Mouse (Mus musculus) forebrain, embryonic 16.5 days (tissue): ENCODE measurements around the gene Anxa6. TPM values are rescaled to one million over a fixed set of nuclear protein-coding genes. Genes with fewer than 3 reads are reported as not detected.

Experiments
- ATAC-seq: fragments of 200-750 bp; cut with Nextera tagmentation; 2 replicates; pipeline ENCODE4 v1.8.0; 2017; ENCODE audit warnings: mild to moderate bottlenecking, moderate library complexity
- H3K27ac ChIP-seq: fragments of 300-500 bp; sonication (generic); 2 replicates; pipeline ENCODE4 v1.5.1; 2014; ENCODE audit warnings: low read length, control low read depth
- H3K27me3 ChIP-seq: fragments of 300-500 bp; sonication (generic); replicated peaks from 2 replicates; pipeline ENCODE4 v1.6.1; 2014; ENCODE audit warnings: low read length; ENCODE audit not compliant: control insufficient read depth, insufficient read depth
- H3K36me3 ChIP-seq: fragments of 300-500 bp; sonication (generic); 2 replicates; pipeline ENCODE4 v1.6.1; 2014; ENCODE audit not compliant: control insufficient read depth, insufficient read depth
- H3K4me1 ChIP-seq: fragments of 300-500 bp; sonication (generic); replicated peaks from 2 replicates; pipeline ENCODE4 v1.6.1; 2014; ENCODE audit warnings: low read length; ENCODE audit not compliant: control insufficient read depth, insufficient read depth
- H3K4me2 ChIP-seq: fragments of 300-500 bp; sonication (generic); 2 replicates; pipeline ENCODE4 v1.6.1; 2014; ENCODE audit warnings: mild to moderate bottlenecking, low read length, control low read depth
- H3K4me3 ChIP-seq: fragments of 300-500 bp; sonication (generic); replicated peaks from 2 replicates; pipeline ENCODE4 v1.5.1; 2014; ENCODE audit warnings: mild to moderate bottlenecking, low read length, control low read depth
- H3K9ac ChIP-seq: fragments of 300-500 bp; sonication (generic); replicated peaks from 2 replicates; pipeline ENCODE4 v1.6.1; 2014; ENCODE audit warnings: low read depth, low read length, control low read depth
- H3K9me3 ChIP-seq: fragments of 300-500 bp; sonication (generic); 2 replicates; pipeline ENCODE4 v1.6.1; 2016; ENCODE audit warnings: low read length; ENCODE audit not compliant: control insufficient read depth
- WGBS: fragments of 180-500 bp; shearing (Covaris S2); extraction: QIAGEN DNeasy Blood & Tissue Kit; methylation state at CpG from one replicate; pipeline ENCODE4 v1.1.7; 2014; 5-methylcytosine and 5-hydroxymethylcytosine counted together
- polyA plus RNA-seq: library from polyadenylated mRNA; unstranded; fragments of >200 nt; fragmentation: Nextera tagmentation; extraction: Ambion mirVana; gene quantifications from 2 replicates; pipeline ENCODE4 v1.2.1, GENCODE M21; 2015

Anxa6 gene
- polyA plus RNA-seq, 1 experiment from 2014 or later, result 40.9 TPM

DNA sequence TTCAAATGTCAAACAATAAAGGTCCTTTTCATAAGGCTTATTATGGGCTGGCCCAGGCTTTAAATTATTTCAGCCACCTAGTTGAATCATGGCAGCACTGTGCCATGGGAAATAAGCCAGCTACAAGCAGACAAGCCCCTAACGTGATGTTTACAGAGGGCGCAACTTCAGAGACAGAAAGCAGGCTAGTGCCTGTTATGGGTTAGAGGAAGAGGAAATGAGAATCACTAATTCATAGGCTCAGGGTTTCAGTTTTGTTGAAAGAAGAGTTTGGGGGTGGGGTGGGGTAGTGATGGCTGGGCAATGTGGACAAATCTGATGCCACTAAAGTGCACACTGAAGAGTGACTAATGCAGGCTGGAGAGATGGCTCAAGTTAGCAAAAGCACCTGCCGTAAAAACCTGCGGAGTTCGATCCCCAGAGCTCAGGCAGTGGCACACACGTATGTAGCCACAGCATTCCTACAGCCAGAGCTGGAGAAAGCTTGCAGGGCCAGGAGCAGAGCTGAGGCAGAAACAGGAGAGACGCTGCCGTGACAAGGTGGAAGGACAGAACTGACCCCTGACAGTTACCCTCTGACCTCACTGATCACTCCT lies 44.4 kb downstream of the Anxa6 start:
- Histone ChIP-seq H3K4me2 (no peak overlapping the region), H3K9me3 (no peaks in the 10 kb centered on the region), H3K27ac (no peak overlapping the region), H3K27me3 (no peaks in the 10 kb centered on the region), H3K36me3 (no peaks in the 10 kb centered on the region), H3K4me3 (no peak overlapping the region), H3K4me1 (no peaks in the 10 kb centered on the region), H3K9ac (no peak overlapping the region)
- 78% methylated on average over 8 of the region's 8 CpGs for WGBS
- ATAC-seq, result no peak

DNA sequence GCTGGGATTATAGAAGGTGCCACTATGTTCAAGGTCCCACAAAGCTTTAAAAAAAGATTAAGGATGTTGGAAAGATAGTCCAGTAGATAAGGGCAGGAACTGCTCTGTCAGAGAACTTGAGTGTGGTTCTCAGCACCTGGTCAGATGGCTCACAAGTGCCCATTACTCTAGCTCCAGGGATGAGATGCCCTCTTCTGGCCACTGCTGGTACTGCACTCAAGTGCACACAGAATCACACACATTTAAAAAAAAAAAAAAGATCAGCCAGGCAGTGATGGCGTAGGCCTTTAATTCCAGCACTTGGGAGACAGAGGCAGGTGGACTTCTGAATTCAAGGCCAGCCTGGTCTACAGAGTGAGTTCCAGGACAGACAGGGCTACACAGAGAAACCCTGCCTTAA lies 45.3 kb downstream of the Anxa6 start:
- Histone ChIP-seq H3K27me3 (no peaks in the 10 kb centered on the region), H3K4me3 (no peak overlapping the region), H3K9me3 (no peaks in the 10 kb centered on the region), H3K27ac (no peak overlapping the region), H3K9ac (no peak overlapping the region), H3K36me3 (no peaks in the 10 kb centered on the region), H3K4me2 (no peak overlapping the region), H3K4me1 (no peaks in the 10 kb centered on the region)
- 89% methylated on average over 1 of the region's 1 CpGs for WGBS
- no peak for ATAC-seq

DNA sequence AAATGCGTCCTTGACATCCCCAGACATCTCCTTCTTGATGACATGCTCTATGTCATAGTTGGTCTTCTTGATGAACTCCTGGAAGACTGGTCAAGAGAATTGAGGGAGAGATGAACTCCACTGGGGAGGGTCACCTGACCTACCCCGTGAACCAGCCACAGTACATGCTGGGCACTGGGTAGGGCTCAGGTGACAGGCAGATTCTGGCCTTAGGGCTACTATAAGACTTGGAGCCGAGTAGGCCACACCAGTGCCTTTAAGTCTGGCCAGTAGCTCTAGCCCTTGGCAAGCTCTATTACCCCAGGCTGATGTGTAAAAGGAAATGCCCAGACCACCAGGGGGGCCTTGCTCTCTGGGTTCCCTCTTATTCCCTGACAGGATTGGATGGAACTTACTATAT lies 48.2 kb downstream of the Anxa6 start:
- no peak overlapping the region for H3K4me3 ChIP-seq
- no peak overlapping the region for H3K27ac ChIP-seq

DNA sequence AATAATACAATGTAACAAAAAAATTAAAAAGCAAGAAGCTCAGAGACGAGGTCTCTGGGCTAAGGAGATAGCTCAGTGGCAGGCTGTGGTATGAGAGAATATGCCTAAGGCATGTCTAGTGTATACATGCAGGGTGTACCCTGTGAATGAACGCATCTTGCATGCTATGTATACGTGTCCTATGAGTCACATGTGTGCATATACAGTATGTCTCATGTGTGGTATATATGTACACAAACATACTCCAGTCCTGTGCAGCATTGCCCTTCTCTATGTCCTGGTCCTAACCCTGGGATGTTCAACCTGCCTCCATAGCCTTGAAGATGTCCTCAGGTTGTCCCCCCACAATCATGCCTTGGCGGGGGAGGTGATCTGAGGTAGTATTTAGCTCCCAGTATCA lies 48.7 kb downstream of the Anxa6 start:
- Histone ChIP-seq H3K9ac (no peak overlapping the region), H3K4me3 (no peak overlapping the region), H3K4me1 (no peaks in the 10 kb centered on the region), H3K27me3 (no peaks in the 10 kb centered on the region), H3K27ac (no peak overlapping the region), H3K36me3 (peaks cover 3% of the 10 kb centered on the region; the same call in 1 of the 2 replicates), H3K9me3 (no peaks in the 10 kb centered on the region), H3K4me2 (no peak overlapping the region)
- ATAC-seq, result no peak
- WGBS, result 59% methylated on average over 4 of the region's 4 CpGs

More for the DNA sequence above, 48.2 kb downstream of the Anxa6 start:
- H3K36me3 ChIP-seq, result peaks cover 3% of the 10 kb centered on the region; the same call in 1 of the 2 replicates
- H3K9ac ChIP-seq, result no peak overlapping the region
- 81% methylated on average over 3 of the region's 3 CpGs for WGBS
- no peaks in the 10 kb centered on the region for H3K9me3 ChIP-seq
- no peaks in the 10 kb centered on the region for H3K4me1 ChIP-seq
- no peak overlapping the region for H3K4me2 ChIP-seq
- ATAC-seq, result no peak
- no peaks in the 10 kb centered on the region for H3K27me3 ChIP-seq

DNA sequence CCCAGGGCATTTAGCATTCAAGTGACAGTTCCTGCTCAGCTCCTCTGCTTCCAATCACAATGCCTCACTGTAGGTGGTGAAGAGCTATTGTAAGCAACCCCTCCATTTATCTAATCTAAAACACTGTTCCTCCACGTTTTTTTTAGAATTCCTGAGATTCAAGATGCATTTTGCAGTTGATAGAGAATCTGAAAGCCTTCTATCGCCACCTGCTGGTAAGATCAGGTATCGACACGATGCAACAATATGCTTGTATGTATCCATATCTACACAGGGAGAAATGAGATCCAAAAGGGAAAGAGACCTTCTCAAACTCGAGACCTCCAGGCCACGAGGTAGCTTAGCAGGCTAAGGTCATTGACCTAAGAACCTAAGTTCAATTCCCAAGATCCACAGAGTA lies 49.2 kb downstream of the Anxa6 start:
- WGBS, result 1% methylated on average over 6 of the region's 6 CpGs

DNA sequence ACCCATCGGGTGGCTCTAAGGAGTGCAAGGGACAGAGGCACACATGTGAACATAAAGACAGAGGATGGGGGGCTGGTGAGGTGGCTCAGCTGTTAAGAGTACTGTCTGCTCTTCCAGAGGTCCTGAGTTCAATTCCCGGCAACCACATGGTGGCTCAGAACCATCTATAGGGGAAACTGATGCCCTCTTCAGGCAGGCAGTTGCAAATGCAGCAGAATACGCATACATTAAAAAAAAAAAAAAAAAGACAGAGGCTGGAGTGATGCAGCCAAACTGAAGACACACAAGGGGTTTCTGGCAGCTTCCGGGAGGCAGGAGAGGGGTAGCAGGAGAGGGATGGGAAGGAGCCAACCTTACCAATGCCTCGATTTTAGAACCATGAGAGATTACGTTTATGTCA lies 50.7 kb downstream of the Anxa6 start:
- no peak overlapping the region for H3K9ac ChIP-seq
- WGBS, result 80% methylated on average over 6 of the region's 6 CpGs
- no peak overlapping the region for H3K4me2 ChIP-seq
- no peaks in the 10 kb centered on the region for H3K9me3 ChIP-seq
- H3K27me3 ChIP-seq, result no peaks in the 10 kb centered on the region
- no peak overlapping the region for H3K27ac ChIP-seq
- no peak overlapping the region for H3K4me3 ChIP-seq
- peaks cover 3% of the 10 kb centered on the region; the same call in 1 of the 2 replicates for H3K36me3 ChIP-seq
- no peaks in the 10 kb centered on the region for H3K4me1 ChIP-seq
- no peak for ATAC-seq

More for the DNA sequence above, 49.2 kb downstream of the Anxa6 start:
- H3K4me2 ChIP-seq, result no peak overlapping the region
- no peaks in the 10 kb centered on the region for H3K27me3 ChIP-seq
- no peaks in the 10 kb centered on the region for H3K4me1 ChIP-seq
- ATAC-seq, result no peak
- no peak overlapping the region for H3K27ac ChIP-seq
- H3K36me3 ChIP-seq, result peaks cover 3% of the 10 kb centered on the region; the same call in 1 of the 2 replicates
- no peak overlapping the region for H3K9ac ChIP-seq
- H3K4me3 ChIP-seq, result no peak overlapping the region
- no peaks in the 10 kb centered on the region for H3K9me3 ChIP-seq

DNA sequence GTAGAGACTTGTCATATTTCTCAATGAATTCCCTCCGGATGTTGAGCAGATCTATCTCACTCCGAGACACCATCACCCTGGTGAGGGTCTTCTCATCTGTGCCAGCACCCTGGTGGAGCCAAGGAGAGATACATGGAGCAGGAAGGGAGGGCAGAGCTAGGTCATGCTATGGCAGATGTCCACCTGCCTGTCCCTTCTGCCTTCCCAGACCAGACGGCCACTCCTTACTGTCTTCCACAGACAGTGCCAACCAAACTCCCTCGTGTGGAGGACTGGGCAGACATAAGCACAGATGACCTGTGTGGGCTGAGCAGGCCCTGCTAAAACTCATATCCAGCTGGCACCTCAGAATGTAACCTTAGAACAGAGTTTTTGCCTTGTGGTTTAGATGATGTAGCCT lies 51.6 kb downstream of the Anxa6 start:
- Histone ChIP-seq H3K27me3 (no peaks in the 10 kb centered on the region), H3K4me3 (no peak overlapping the region), H3K27ac (no peak overlapping the region), H3K9me3 (no peaks in the 10 kb centered on the region), H3K9ac (no peak overlapping the region), H3K36me3 (peaks cover 3% of the 10 kb centered on the region; the same call in 1 of the 2 replicates), H3K4me1 (no peaks in the 10 kb centered on the region), H3K4me2 (no peak overlapping the region)
- 95% methylated on average over 4 of the region's 4 CpGs for WGBS
- ATAC-seq, result no peak

DNA sequence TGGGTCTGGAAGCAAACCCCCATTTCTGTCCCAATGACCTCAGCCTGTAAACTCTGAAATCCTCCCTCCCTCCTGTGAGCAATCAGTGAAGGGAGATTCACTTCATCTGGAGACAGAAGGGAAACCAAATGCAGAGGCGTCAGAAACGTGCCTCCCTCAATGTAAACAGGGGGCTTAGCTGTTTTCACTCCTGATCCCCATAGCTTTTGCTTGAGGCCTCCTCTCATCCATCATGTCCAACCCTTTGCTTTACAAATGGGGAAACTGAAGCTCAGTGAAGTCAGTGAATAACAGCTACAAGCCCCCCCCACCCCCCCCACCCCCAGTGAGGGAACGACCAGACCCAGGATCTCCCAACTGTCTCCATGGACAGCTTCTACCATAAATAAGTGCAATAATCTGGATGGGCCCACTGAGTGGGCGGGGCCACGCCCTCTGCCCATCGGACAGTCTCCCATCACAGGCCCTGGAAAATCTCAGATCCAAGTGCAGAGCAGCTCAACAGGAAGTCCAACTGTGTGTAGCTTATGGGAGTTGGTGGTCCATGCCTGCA lies 55.8 kb downstream of the Anxa6 start:
- no peak overlapping the region for H3K9ac ChIP-seq
- ATAC-seq, result no peak
- no peaks in the 10 kb centered on the region for H3K9me3 ChIP-seq
- 77% methylated on average over 6 of the region's 6 CpGs for WGBS
- H3K36me3 ChIP-seq, result peaks cover 3% of the 10 kb centered on the region; the same call in 1 of the 2 replicates
- no peak overlapping the region for H3K4me2 ChIP-seq
- H3K27ac ChIP-seq, result no peak overlapping the region
- H3K27me3 ChIP-seq, result no peaks in the 10 kb centered on the region
- peaks cover 8% of the 10 kb centered on the region for H3K4me1 ChIP-seq
- H3K4me3 ChIP-seq, result no peak overlapping the region

DNA sequence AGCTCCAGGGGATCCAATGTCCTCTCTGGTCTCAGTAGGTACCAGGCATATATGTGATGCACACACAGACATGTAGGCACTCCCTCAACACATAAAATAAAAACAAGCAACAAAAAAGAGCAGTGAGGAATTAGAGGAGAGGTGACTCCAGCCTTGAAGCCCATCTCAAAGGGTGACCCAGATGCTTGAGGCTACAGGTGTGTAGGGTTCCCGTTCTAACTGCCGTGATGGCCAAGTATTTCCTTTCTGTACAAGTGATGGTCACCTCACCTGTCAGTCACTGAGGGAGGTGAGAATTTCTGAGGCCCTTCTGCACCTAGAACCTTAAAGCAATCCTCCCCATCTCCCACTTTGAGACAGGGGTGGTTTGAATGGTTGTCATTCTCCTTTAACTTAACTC lies 56.9 kb downstream of the Anxa6 start:
- Histone ChIP-seq H3K27ac (no peak overlapping the region), H3K4me3 (no peak overlapping the region), H3K9me3 (no peaks in the 10 kb centered on the region), H3K36me3 (no peaks in the 10 kb centered on the region; the same call in 1 of the 2 replicates), H3K4me2 (no peak overlapping the region), H3K9ac (no peak overlapping the region), H3K4me1 (peaks cover 8% of the 10 kb centered on the region), H3K27me3 (no peaks in the 10 kb centered on the region)
- no peak for ATAC-seq
- 98% methylated on average over 2 of the region's 2 CpGs for WGBS
